21 mouse cellular contexts compared by ENCODE assay signal in genomic region chr16:29607131-29607530, GRCm38 (mm10). TPM values are rescaled to one million over a fixed set of nuclear protein-coding genes. Genes with fewer than 3 reads are reported as not detected.
A peak's percentile ranks its signal among the peaks of the same experiment; 100 is the strongest.
DNase-seq lines count a peak whose midpoint lies in the region; ATAC-seq and TF ChIP-seq lines count a peak whose summit lies in the region.
"Had no signal": no experiment of that assay in that cellular context is flagged by ENCODE, and none has a peak within 500 bp of the region (broad histone marks: within the 10 kb centered on the region; RNA-seq: fewer than 3 reads in every experiment).

No protein-coding gene starts in this region.

- H3K4me3 ChIP-seq in liver, adult 2 months (ENCODE audit: insufficient read depth, low read depth, low read length): no peak overlapping the region
- H3K4me3 ChIP-seq in liver, embryonic 11.5 days (ENCODE audit: low read depth, low read length): no peak overlapping the region
- no peak overlapping the region for H3K4me3 ChIP-seq in midbrain, postnatal 0 days (ENCODE audit: low read depth, low read length)
- H3K4me3 ChIP-seq: embryonic facial prominence, embryonic 12.5 days; heart, embryonic 15.5 days; left cerebral cortex, adult 2 months; limb, embryonic 15.5 days; midbrain, embryonic 12.5 days had no signal

- H3K27me3 ChIP-seq in liver, adult 2 months (ENCODE audit: control insufficient read depth, insufficient read depth, low read length): no peaks in the 10 kb centered on the region
- H3K27me3 ChIP-seq in liver, embryonic 11.5 days (replicated peaks; ENCODE audit: control insufficient read depth, insufficient read depth, low read length): no peaks in the 10 kb centered on the region
- no peaks in the 10 kb centered on the region for H3K27me3 ChIP-seq in midbrain, postnatal 0 days (ENCODE audit: insufficient read depth, low read length)
- H3K27me3 ChIP-seq: embryonic facial prominence, embryonic 12.5 days; heart, embryonic 15.5 days; limb, embryonic 15.5 days; midbrain, embryonic 12.5 days; Patski had no signal

- no peak for TF ChIP-seq CTCF in liver, adult 2 months (IDR thresholded peaks at IDR 0.05; ENCODE audit: low read depth, low read length)
- no peak for TF ChIP-seq CTCF in midbrain, postnatal 0 days (IDR thresholded peaks at IDR 0.05)

- WGBS in liver, adult 2 months: 31% methylated on average over 7 of the region's 7 CpGs
- 94% methylated on average over 7 of the region's 7 CpGs for WGBS in liver, embryonic 11.5 days
- WGBS in midbrain, postnatal 0 days: 94% methylated on average over 7 of the region's 7 CpGs

- H3K9me3 ChIP-seq in liver, embryonic 11.5 days (ENCODE audit: control insufficient read depth, low read length): no peaks in the 10 kb centered on the region
- H3K9me3 ChIP-seq in midbrain, postnatal 0 days (ENCODE audit: low read length): no peaks in the 10 kb centered on the region
- H3K9me3 ChIP-seq: embryonic facial prominence, embryonic 12.5 days; heart, embryonic 15.5 days; limb, embryonic 15.5 days; midbrain, embryonic 12.5 days had no signal

- DNase-seq in liver, adult 2 months (ENCODE audit: extremely low read depth, low read depth, low spot score): peak; percentile 90
- DNase-seq in liver, embryonic 11.5 days (ENCODE audit: low spot score): no peak
- peak; percentile 82 to 83 for DNase-seq in kidney, adult 8-10 months
- peak; percentile 76 to 90 for DNase-seq in kidney, postnatal 25 days
- peak; percentile 41 for DNase-seq in lung, postnatal 25 days (ENCODE audit: low spot score)
- no peak for DNase-seq in Muller cell, postnatal 12 days (ENCODE audit: inconsistent ontology term)
- DNase-seq in spleen, postnatal 10 days (ENCODE audit: low spot score in 2 of 2): no peak
- DNase-seq in midbrain, postnatal 0 days (ENCODE audit: low spot score): no peak
- DNase-seq: adrenal gland, adult 2 months; cerebellum, adult 18-20 months; cerebellum, postnatal 14 days; heart, postnatal 4 days; left cerebral cortex, postnatal 4 days; lung, embryonic 14.5 days had no signal

- peak overlapping the region; percentile 8; the same call in 1 of the 2 replicates for H3K27ac ChIP-seq in liver, adult 2 months (replicated peaks; ENCODE audit: insufficient read depth, low read depth, low read length)
- no peak overlapping the region for H3K27ac ChIP-seq in liver, embryonic 11.5 days (ENCODE audit: low read depth, low read length)
- no peak overlapping the region for H3K27ac ChIP-seq in midbrain, postnatal 0 days (ENCODE audit: low read depth, low read length)
- H3K27ac ChIP-seq: embryonic facial prominence, embryonic 12.5 days; heart, embryonic 15.5 days; left cerebral cortex, adult 2 months; limb, embryonic 15.5 days; midbrain, embryonic 12.5 days had no signal

- ATAC-seq in liver, embryonic 11.5 days (replicated peaks; ENCODE audit: low FRiP score): no peak
- no peak for ATAC-seq in midbrain, postnatal 0 days (ENCODE audit: low FRiP score)
- ATAC-seq: hindbrain, embryonic 16.5 days; Patski had no signal

- TF ChIP-seq POLR2A in liver, adult 2 months (IDR thresholded peaks at IDR 0.05; ENCODE audit: extremely low read depth, insufficient read depth, low read length): no peak

- peaks cover 54% of the 10 kb centered on the region for H3K36me3 ChIP-seq in liver, adult 2 months (ENCODE audit: control insufficient read depth, insufficient read depth, low read length)
- H3K36me3 ChIP-seq in liver, embryonic 11.5 days (ENCODE audit: control insufficient read depth, insufficient read depth, low read length): peaks cover 27% of the 10 kb centered on the region; the same call in 1 of the 2 replicates
- peaks cover 44% of the 10 kb centered on the region for H3K36me3 ChIP-seq in midbrain, postnatal 0 days (ENCODE audit: insufficient read depth, low read length)

- H3K9ac ChIP-seq in liver, adult 2 months (ENCODE audit: low read depth, low read length): no peak overlapping the region
- no peak overlapping the region for H3K9ac ChIP-seq in liver, embryonic 11.5 days (ENCODE audit: low read depth, low read length)
- H3K9ac ChIP-seq in midbrain, postnatal 0 days (replicated peaks; ENCODE audit: low read length, poor library complexity, severe bottlenecking): no peak overlapping the region
- H3K9ac ChIP-seq: embryonic facial prominence, embryonic 12.5 days; heart, embryonic 15.5 days; limb, embryonic 15.5 days; lung, embryonic 14.5 days; midbrain, embryonic 12.5 days had no signal

- no peak overlapping the region for H3K4me2 ChIP-seq in liver, embryonic 11.5 days
- H3K4me2 ChIP-seq in midbrain, postnatal 0 days (ENCODE audit: low read depth, low read length, poor library complexity, severe bottlenecking): no peak overlapping the region
- H3K4me2 ChIP-seq: embryonic facial prominence, embryonic 12.5 days; heart, embryonic 15.5 days; limb, embryonic 15.5 days; lung, embryonic 14.5 days; midbrain, embryonic 12.5 days had no signal

- H3K4me1 ChIP-seq in liver, adult 2 months (ENCODE audit: control insufficient read depth, insufficient read depth, low read length): peaks cover 9% of the 10 kb centered on the region; the same call in 1 of the 2 replicates
- H3K4me1 ChIP-seq in liver, embryonic 11.5 days (replicated peaks; ENCODE audit: control insufficient read depth, insufficient read depth, low read length): no peaks in the 10 kb centered on the region
- no peaks in the 10 kb centered on the region for H3K4me1 ChIP-seq in midbrain, postnatal 0 days (ENCODE audit: insufficient read depth, low read length)
- H3K4me1 ChIP-seq: embryonic facial prominence, embryonic 12.5 days; heart, embryonic 15.5 days; limb, embryonic 15.5 days; midbrain, embryonic 12.5 days had no signal

- H3K79me2 ChIP-seq in liver, adult 2 months (ENCODE audit: control insufficient read depth, insufficient read depth, low read length): no peaks in the 10 kb centered on the region

RNA-seq across cellular contexts. Expression of gene Opa1, which starts 28.0 kb away (rescaled TPM):
- 48.9 and 52.3 TPM in 2 replicates for total RNA-seq in liver, adult 2 months (2014; rRNA removed)
- polyA plus RNA-seq in liver, adult 2 months (2012; rRNA removed): 12.2 and 13.7 TPM in 2 replicates
- 48.3 and 51.7 TPM in 2 replicates for polyA plus RNA-seq in liver, embryonic 11.5 days (2014; fragmentation: Nextera tagmentation; extraction: Ambion mirVana)
- total RNA-seq in midbrain, postnatal 0 days (2014; rRNA removed): 77.4 and 106 TPM in 2 replicates
- polyA plus RNA-seq in midbrain, postnatal 0 days (2015; fragmentation: Nextera tagmentation; extraction: Ambion mirVana): 42.5 and 43.9 TPM in 2 replicates

Comparison
In these comparisons a context has a peak if more than half of its experiments do, and no peak if none do; other contexts are left out.
1. DNase-seq: peak in liver, adult 2 months (single experiment), kidney, adult 8-10 months (2 of 2), kidney, postnatal 25 days (2 of 2) and lung, postnatal 25 days (single experiment); none in liver, embryonic 11.5 days (single experiment), Muller cell, postnatal 12 days (single experiment), spleen, postnatal 10 days (0 of 2) and midbrain, postnatal 0 days (single experiment).